Comparison of ENCODE assay signal across 24 mouse cellular contexts in the genomic region with DNA sequence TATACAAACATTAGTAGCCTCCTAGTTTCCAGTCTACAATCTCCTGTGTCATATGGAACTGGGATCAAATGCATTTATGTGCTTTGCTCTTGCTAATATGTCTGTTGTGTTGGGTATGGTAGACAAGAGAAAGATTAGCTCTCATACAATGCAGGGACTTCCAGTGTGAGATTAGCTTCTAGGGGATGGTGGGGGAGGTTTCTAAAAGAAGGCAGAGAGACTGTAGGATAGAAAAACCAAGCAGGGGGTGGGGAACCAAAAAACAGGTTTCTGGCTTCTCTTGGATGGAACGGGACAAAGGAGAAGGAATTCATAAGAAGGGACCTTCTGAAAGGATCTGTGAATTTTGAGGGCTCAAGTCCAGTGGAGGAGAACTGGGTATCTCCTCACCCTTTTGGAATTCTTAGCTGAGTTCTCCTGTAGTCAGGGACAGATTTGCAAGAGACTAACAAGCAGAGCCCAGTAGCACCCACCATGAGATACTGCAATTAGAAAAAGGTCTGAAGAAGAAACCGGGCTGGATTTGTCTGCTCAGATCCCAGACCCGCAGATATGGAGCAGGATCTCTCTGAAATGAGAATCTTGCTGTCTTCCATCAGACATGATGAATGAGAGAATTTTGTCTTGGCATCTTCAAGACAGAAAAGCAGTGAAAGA. TPM values are rescaled to one million over a fixed set of nuclear protein-coding genes. Genes with fewer than 3 reads are reported as not detected.
A peak's percentile ranks its signal among the peaks of the same experiment; 100 is the strongest.
DNase-seq lines count a peak whose midpoint lies in the region; ATAC-seq and TF ChIP-seq lines count a peak whose summit lies in the region.
"Had no signal": no experiment of that assay in that cellular context is flagged by ENCODE, and none has a peak within 500 bp of the region (broad histone marks: within the 10 kb centered on the region; RNA-seq: fewer than 3 reads in every experiment).

No protein-coding gene starts in this region.

- H3K4me2 ChIP-seq in heart, embryonic 15.5 days: peak overlapping the region; percentile 57; the same call in 1 of the 2 replicates
- H3K4me2 ChIP-seq in heart, embryonic 11.5 days: no peak overlapping the region
- H3K4me2 ChIP-seq: embryonic facial prominence, embryonic 13.5 days; forebrain, embryonic 12.5 days; heart, embryonic 12.5 days; hindbrain, embryonic 14.5 days had no signal

- peak; percentile 73 for ATAC-seq in frontal cortex, adult (ENCODE audit: low TSS enrichment)
- no peak for ATAC-seq in heart, embryonic 15.5 days (replicated peaks; ENCODE audit: insufficient number of reproducible peaks, insufficient read depth, low FRiP score, low read depth)
- ATAC-seq in heart, embryonic 11.5 days (replicated peaks; ENCODE audit: insufficient number of reproducible peaks, low FRiP score, low TSS enrichment): no peak
- ATAC-seq: CD4-positive, CD25-positive, alpha-beta regulatory T cell, adult 4 months; forebrain, embryonic 16.5 days; intestine, postnatal 0 days had no signal

- no peaks in the 10 kb centered on the region for H3K36me3 ChIP-seq in heart, embryonic 15.5 days
- no peaks in the 10 kb centered on the region for H3K36me3 ChIP-seq in heart, embryonic 11.5 days (ENCODE audit: control insufficient read depth, insufficient read depth, low read length)
- H3K36me3 ChIP-seq: embryonic facial prominence, embryonic 13.5 days; forebrain, embryonic 12.5 days; G1E; heart, embryonic 12.5 days; hindbrain, embryonic 10.5 days had no signal

- peaks cover 36% of the 10 kb centered on the region for H3K4me1 ChIP-seq in heart, embryonic 15.5 days (replicated peaks)
- peaks cover 28% of the 10 kb centered on the region for H3K4me1 ChIP-seq in heart, embryonic 11.5 days (ENCODE audit: control insufficient read depth, insufficient read depth, low read length)
- H3K4me1 ChIP-seq: embryonic facial prominence, embryonic 13.5 days; forebrain, embryonic 12.5 days had no signal

- H3K9ac ChIP-seq in heart, embryonic 15.5 days: no peak overlapping the region
- H3K9ac ChIP-seq in heart, embryonic 11.5 days (ENCODE audit: low read depth, low read length): no peak overlapping the region
- H3K9ac ChIP-seq: embryonic facial prominence, embryonic 13.5 days; forebrain, embryonic 12.5 days; heart, embryonic 12.5 days; hindbrain, embryonic 14.5 days had no signal

- DNase-seq in frontal cortex, postnatal 14 days (ENCODE audit: low spot score in 2 of 2): no peak
- no peak for DNase-seq in layer of hippocampus, adult 2 months (ENCODE audit: low spot score in 2 of 2)
- DNase-seq in layer of hippocampus, postnatal 36 days: no peak
- peak; percentile 64 for DNase-seq in brain, adult 2 months (ENCODE audit: low read depth, low spot score)
- DNase-seq: adrenal gland, adult 8-10 months; adrenal gland, postnatal 36 days; B cell, adult 2 months; cerebellum, adult 11 months; cerebellum, adult 9-10 months; cerebellum, postnatal 25 days; gastrocnemius, postnatal 10 days; heart, adult 2 months had no signal

- no peak for TF ChIP-seq CTCF in layer of hippocampus, adult 2 months (conservative IDR thresholded peaks at IDR 0.05)

- H3K4me3 ChIP-seq in heart, embryonic 15.5 days: no peak overlapping the region
- no peak overlapping the region for H3K4me3 ChIP-seq in heart, embryonic 11.5 days (ENCODE audit: low read depth, low read length)
- no peak overlapping the region for H3K4me3 ChIP-seq in layer of hippocampus, adult 2 months
- H3K4me3 ChIP-seq: embryonic facial prominence, embryonic 13.5 days; forebrain, embryonic 12.5 days; heart, embryonic 12.5 days; hindbrain, embryonic 10.5 days had no signal

- WGBS in heart, embryonic 15.5 days: 83% methylated on average over 3 of the region's 3 CpGs
- WGBS in heart, embryonic 11.5 days (ENCODE audit: insufficient replicate concordance): 65% methylated on average over 3 of the region's 3 CpGs

- no peaks in the 10 kb centered on the region for H3K9me3 ChIP-seq in heart, embryonic 15.5 days (replicated peaks)
- no peaks in the 10 kb centered on the region for H3K9me3 ChIP-seq in heart, embryonic 11.5 days (replicated peaks; ENCODE audit: control insufficient read depth, low read length)
- H3K9me3 ChIP-seq: embryonic facial prominence, embryonic 13.5 days; forebrain, embryonic 12.5 days; G1E; heart, embryonic 12.5 days; hindbrain, embryonic 10.5 days had no signal

- no peaks in the 10 kb centered on the region for H3K27me3 ChIP-seq in heart, embryonic 15.5 days
- no peaks in the 10 kb centered on the region for H3K27me3 ChIP-seq in heart, embryonic 11.5 days (ENCODE audit: control insufficient read depth, insufficient read depth, low read length)
- H3K27me3 ChIP-seq: embryonic facial prominence, embryonic 13.5 days; heart, embryonic 12.5 days had no signal

- H3K27ac ChIP-seq in heart, embryonic 15.5 days: no peak overlapping the region
- H3K27ac ChIP-seq in heart, embryonic 11.5 days (ENCODE audit: low read depth, low read length): no peak overlapping the region
- peak overlapping the region; percentile 43; the same call in 1 of the 2 replicates for H3K27ac ChIP-seq in layer of hippocampus, adult 2 months
- H3K27ac ChIP-seq: embryonic facial prominence, embryonic 13.5 days; forebrain, embryonic 12.5 days; hindbrain, embryonic 10.5 days; hindbrain, embryonic 14.5 days had no signal

RNA-seq across cellular contexts. Expression of gene Fhl2, which starts 2.6 kb away (rescaled TPM):
- 298 and 363 TPM in 2 replicates for polyA plus RNA-seq in heart, embryonic 15.5 days (2015; fragmentation: Nextera tagmentation; extraction: Ambion mirVana)
- 181 and 186 TPM in 2 replicates for polyA plus RNA-seq in heart, embryonic 11.5 days (2014; fragmentation: Nextera tagmentation; extraction: Ambion mirVana)
- total RNA-seq in layer of hippocampus, adult 2 months (2021): 10 to 100 TPM; 33.6 to 38.6 TPM
- 10 to 100 TPM; 32.0 to 32.6 TPM for total RNA-seq in layer of hippocampus, postnatal 36 days (2021)
- polyA plus RNA-seq: G1E had no signal
